Mouse (Mus musculus): ENCODE results near the gene Nav2.

Gene Nav2

DNA sequence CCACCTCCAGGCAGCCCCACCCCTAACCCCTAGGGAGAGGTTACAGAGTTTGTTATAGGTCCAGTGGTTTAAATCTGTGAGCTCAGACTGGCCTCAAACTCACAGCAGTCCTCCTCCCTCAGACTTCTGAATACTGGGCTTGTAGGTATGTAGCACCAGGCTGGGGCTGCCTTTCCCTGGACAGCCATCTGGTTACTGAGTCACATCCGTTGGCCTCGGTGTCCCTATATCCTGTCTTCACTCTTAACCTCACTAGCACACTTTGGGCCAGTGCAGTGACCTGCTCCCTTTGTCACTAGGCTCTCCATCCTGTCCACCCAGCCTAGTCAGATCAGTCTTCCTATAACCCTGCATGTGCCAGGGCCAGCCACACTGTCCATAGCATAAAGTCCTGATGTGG is 19.8 kb upstream of the Nav2 start:
- DNase-seq (ENCODE audit: low read depth), result no peak

- no peak for DNase-seq (ENCODE audit: low read depth)
These were observed 17.5 kb upstream of the Nav2 start for GRCm38 (mm10) chr7:48891029-48891428.

- no peak for DNase-seq (ENCODE audit: low read depth)
These were observed 15.4 kb upstream of the Nav2 start for GRCm38 (mm10) chr7:48893093-48893492.

- DNase-seq (ENCODE audit: low read depth), result peak; percentile 79
These were observed 14.4 kb upstream of the Nav2 start for GRCm38 (mm10) chr7:48894152-48894551.

DNA sequence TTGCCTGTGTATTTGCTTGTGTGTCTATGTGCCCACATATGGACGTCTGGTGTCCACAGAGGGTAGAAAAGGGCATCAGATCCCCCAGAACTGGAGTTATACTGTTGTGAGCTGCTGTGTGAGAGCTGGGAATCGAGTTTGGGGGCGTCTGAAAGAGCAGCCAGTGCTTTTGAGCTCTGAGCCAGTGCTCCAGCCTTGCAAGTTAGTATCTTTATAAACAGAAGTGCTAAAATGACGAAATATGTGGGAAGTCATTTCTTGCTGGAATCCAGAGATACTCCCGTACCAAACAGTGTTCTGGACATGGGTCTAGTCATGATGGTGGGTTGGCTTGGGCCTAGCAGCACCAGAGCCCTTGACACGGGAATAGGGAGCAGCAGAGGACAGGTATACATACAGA is 13.8 kb upstream of the Nav2 start:
- DNase-seq (ENCODE audit: low read depth), result no peak

GRCm38 (mm10) chr7:48895475-48895874 is 13.0 kb upstream of the Nav2 start:
- no peak for DNase-seq (ENCODE audit: low read depth)

DNA sequence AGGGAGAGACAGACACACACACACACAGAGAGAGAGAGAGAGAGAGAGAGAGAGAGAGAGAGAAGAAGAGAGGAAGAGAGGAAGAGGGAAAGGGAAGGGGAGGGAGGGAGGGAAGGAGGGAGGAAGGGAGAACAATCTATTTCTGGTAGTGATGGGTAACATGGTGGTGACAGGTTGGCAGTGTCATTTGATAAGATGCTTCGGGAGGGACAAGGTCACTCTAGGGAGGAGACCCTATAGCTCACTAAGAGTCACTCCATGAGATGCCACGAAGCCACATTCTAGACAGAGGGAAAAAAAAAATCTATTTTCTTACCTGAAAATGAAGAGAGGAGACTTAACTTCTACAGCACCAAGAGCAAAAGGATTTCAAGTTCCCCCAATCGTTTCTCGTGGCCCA is 12.5 kb upstream of the Nav2 start:
- DNase-seq (ENCODE audit: low read depth), result no peak

DNA sequence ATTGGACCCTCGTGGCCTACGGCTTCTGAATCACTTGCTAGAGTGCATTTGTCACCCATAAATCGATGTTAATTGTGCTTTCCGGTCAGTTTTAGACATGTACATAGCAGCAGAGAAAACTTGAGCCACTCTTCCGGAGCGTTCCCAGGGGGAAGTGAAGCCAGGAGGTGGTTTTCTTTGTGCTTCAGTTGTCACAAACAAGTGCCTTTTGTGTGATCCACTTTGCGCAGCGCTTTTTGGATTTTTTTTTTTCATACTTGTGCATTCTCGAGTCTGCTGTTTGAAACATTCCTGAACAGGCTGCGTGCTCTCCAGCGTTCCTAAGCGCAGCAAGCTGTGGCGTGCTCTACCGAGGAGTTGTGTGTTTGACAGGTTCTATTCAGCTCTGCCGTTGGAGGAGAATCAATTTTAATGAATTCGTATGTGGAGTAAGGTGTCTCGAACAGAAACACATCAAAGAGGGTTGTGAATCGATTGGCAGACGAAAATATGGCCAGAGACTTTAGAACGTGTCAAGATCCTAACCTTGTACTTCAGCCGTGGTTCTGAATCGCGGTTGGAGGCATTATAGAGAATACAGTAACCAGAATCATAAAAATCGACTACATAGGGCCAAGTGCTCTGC is 10.9 kb upstream of the Nav2 start:
- DNase-seq (ENCODE audit: low read depth), result no peak

DNA sequence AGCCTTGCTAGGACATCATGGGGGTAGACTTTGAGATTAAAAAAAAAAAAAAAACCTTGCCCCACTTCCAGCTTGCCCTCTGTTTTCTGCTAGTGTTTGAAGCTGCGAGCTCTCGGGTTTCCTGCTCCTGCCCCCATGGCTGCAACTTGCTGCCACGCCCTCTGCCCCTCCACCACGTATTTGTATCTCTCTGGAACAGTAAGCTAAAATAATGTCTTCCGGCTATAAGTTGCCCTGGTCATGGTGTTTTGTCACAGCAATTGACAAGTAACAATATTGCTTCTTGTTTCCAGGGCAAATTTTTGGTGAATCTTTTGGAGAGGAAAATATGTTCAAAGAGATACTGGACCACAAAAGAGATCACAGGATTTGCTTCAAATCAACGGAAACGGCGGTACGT is 10.1 kb upstream of the Nav2 start:
- DNase-seq (ENCODE audit: low read depth), result peak; percentile 36

- DNase-seq (ENCODE audit: low read depth), result peak; percentile 43
These were observed 7.9 kb upstream of the Nav2 start for GRCm38 (mm10) chr7:48900408-48901167.

DNA sequence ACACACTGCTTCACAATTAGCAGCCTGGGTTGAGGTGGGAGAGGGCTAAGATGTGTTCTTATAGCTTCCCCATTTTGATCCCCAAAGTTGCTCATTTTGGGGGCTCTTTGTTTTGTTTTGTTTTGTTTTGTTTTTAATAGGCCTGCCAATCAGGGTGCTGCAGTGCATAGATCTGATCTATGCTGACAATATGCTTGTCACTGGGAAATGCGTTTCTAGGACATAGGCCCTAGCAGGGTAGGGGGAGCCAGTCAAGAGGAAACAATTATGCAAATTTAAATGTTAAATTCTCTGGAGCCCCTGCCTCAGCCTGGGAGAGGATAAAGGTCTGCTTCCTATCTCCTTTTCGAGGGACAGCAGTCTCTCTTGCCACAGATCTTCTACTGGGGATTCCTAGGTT is 6.1 kb upstream of the Nav2 start:
- no peak for DNase-seq (ENCODE audit: low read depth)

DNA sequence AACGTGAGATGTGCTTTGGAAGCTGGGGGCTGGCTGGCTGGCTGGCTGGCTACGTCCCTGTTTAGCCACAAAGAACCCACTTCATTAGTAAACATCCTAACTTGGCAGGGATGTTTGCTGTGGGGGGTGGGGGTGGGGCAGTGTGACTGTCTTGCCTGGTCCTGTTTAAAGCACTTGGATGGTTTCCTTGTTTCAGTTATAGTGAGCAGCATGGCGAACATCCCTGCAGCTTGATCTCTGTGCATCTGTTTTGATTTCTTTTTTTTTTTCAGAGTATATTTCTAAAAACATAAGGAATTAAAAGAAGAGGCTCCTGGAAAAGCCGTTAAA is 791 bp downstream of the Nav2 start:
- DNase-seq (ENCODE audit: low read depth), result no peak

- DNase-seq (ENCODE audit: low read depth), result no peak
These were observed 1.8 kb downstream of the Nav2 start for GRCm38 (mm10) chr7:48910282-48910681.

DNA sequence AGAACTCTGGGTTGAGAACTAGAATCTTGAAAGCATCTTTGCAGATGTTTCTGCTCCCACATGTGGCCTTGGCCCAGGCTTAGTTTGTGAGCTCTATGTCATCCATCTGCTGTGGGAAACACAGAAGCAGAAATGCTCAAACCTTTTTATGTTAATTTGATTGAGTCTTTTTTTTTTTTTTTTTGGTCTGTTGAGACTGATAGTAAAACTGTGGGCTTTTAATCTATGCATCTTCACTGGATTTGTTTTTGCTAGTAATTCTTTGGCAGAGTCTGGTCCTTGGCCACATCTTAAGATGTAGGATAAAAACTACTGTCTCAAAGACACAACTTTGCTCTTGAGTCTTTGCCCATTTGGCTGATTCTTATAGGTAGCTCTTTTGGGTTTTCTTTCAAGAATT is 2.6 kb downstream of the Nav2 start:
- no peak for DNase-seq (ENCODE audit: low read depth)

DNA sequence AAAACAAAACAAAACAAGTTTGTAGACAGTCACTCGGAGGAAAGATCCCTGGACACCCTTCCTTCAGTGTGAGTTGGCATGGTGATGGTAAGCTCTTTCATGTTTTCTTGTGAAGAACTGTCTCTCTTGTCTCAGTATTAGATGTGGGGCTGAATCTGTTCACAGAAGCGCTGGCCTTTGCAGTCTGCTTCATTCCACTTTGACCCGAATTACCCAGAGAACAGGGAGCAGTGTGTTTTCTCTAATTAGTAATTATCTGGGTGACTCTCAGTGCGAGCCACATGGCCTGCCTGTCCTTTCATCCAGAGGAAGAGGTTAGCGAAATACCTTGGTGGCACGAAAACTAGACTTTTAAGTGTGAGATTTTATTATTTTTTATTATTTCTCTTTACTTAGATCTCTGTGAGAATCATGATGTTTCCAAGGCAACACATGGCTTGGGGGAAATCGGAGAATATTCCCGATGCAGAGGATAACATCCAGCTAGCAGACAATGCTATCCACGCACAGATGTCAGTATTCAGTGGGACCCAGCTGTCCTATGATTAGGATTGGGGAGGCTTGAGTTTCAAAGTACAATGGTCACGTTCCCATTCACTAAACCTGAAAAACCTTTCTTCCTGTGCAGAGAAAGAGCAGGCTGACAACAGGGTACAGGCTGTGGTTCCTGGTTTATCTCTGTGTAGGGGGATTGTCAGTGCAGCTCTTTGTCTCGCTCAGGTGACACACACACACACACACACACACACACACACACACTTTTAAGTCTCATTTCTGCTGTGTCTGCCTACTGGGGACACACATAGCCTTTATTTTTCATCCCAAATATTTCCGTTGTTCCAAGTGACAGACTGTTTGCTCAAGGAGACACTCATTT is 6.4 kb downstream of the Nav2 start:
- DNase-seq (ENCODE audit: low read depth), result no peak

DNA sequence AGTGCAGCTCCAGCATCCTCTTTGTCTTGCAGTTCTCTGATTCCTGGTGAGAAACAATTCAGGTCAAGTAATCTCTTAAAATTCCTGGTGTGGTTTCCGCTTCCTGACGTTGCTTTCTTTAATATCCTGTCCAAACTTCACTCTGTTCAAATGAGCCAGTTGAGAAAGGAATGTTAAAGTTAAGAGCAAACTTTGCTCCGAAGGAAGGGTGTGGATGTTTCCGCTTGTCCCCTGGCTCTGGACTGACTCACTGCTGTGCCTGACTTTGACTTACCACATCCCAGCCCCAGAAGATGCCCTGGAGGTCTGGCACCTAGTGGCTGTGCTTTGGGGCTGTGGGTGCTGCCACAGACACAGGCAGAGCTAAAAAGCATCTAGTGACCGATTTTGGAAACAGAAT is 8.9 kb downstream of the Nav2 start:
- no peak for DNase-seq (ENCODE audit: low read depth)

DNA sequence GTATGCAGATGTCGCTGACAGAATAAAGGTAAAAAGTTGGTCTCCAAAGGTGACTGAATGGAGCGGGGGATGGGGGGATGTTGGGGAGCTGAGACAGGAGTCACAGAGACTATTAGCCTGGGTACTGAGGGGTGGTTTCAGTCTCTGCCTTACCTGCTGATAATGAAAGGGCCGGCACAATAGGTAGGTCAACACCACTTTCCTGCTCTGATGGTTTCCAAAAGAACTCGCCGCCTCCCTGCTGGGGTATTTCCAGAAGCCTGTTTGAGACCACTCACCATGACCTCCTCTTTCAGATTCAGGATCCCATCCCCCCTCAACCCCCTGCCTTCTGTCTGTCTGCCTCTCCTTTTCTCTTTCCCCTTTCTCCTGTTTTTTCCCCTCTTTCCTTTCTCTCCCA is 9.5 kb downstream of the Nav2 start:
- no peak for DNase-seq (ENCODE audit: low read depth)

DNA sequence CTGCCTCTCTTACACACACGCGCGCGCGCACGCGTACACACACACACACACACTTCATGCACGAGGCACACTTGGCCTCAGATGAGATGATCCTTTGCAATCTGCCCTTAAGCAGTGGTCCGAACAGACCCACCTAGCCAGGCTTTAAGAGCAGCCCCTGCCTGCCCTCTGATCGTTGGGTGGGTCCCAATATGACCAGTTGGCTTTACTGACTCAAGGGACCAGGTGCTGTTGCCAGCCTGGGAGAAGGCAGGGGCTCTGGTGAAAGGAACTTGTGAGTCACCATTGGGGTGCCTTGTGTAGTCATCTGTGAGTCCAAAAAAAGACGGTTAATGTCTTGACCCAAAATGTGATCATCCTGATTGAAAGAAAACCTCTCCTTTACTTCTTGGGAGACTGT is 9.9 kb downstream of the Nav2 start:
- DNase-seq (ENCODE audit: low read depth), result no peak

GRCm38 (mm10) chr7:48923620-48924019 is 15.1 kb downstream of the Nav2 start:
- no peak for DNase-seq (ENCODE audit: low read depth)

DNA sequence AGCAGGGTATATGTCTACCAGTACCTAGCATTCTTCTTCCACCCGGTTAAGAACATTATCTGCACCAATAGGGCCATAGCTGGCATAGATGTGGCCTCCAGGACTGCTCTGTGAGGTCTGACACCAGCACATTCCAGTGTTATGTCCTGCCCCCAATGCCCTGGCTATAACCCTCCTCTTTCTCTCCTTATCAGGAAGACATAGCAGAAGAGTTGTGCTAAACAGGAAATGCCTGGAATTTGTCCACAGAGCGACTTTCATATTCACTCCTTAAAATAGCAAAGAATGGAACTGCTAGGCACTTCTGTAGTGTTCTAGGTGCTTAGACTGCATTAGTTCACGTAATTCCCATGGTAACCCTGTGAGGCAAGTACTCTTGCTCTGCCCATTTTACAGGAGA is 16.7 kb downstream of the Nav2 start:
- no peak for DNase-seq (ENCODE audit: low read depth)

- peak; percentile 49 for DNase-seq (ENCODE audit: low read depth)
These were observed 19.8 kb downstream of the Nav2 start for GRCm38 (mm10) chr7:48928364-48928763.

- no peak for DNase-seq (ENCODE audit: low read depth)
These were observed 21.9 kb downstream of the Nav2 start for GRCm38 (mm10) chr7:48930399-48930798.

DNA sequence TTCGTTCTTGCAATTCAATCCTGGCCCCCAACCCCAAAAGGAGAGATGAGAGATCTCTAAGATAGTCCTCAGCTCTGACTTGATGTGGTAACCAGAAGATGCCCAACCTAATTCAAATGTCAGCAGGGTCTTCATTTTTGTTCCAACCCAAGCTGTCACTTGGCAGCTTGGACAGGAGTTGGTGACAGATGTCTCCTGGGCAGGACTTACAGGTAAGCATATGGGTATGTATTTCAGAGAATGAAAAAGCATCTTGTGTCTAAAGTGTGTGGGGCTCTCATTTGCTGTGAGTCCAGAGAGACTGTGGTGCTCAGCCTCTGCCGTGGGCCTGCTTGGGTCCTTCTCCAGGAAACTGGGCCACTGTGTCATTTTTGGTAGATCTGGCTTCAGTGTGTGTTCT is 23.6 kb downstream of the Nav2 start:
- DNase-seq (ENCODE audit: low read depth), result no peak
